Mouse (Mus musculus): ENCODE results near the gene Vsx1. TPM values are rescaled to one million over a fixed set of nuclear protein-coding genes. Genes with fewer than 3 reads are reported as not detected.

The Vsx1 gene
- total RNA-seq (2014; fragmentation: Nextera tagmentation) (not detected in 2 replicates), total RNA-seq (2017) (not detected in 2 replicates)

- ATAC-seq (replicated peaks; ENCODE audit: low FRiP score, low TSS enrichment, poor library complexity, severe bottlenecking), result no peak
Observed at GRCm38 (mm10) chr2:150689223-150689800, at the start of gene Vsx1. Gene Vsx1 (minus strand): TSS chr2:150689360.

GRCm38 (mm10) chr2:150737881-150738280, 48.7 kb upstream of the Vsx1 start:
- ATAC-seq (replicated peaks; ENCODE audit: low FRiP score, low TSS enrichment, poor library complexity, severe bottlenecking), result peak; percentile 38; the same call in 1 of the 2 replicates

- ATAC-seq (replicated peaks; ENCODE audit: low FRiP score, low TSS enrichment, poor library complexity, severe bottlenecking), result 0 out of 2 replicates have a peak, but pooled peaks have one; percentile 30
Observed at GRCm38 (mm10) chr2:150735756-150736576, 46.8 kb upstream of the Vsx1 start.

- ATAC-seq (replicated peaks; ENCODE audit: low FRiP score, low TSS enrichment, poor library complexity, severe bottlenecking), result no peak
Observed at GRCm38 (mm10) chr2:150712167-150712674, 23.1 kb upstream of the Vsx1 start.

- ATAC-seq (replicated peaks; ENCODE audit: low FRiP score, low TSS enrichment, poor library complexity, severe bottlenecking), result no peak
Observed at GRCm38 (mm10) chr2:150691481-150692170, 2.5 kb upstream of the Vsx1 start.

- ATAC-seq (replicated peaks; ENCODE audit: low FRiP score, low TSS enrichment, poor library complexity, severe bottlenecking), result no peak
Observed at GRCm38 (mm10) chr2:150690216-150690615, 1.1 kb upstream of the Vsx1 start.

GRCm38 (mm10) chr2:150688541-150689186, 496 bp downstream of the Vsx1 start:
- ATAC-seq (replicated peaks; ENCODE audit: low FRiP score, low TSS enrichment, poor library complexity, severe bottlenecking), result peak; percentile 13; the same call in 1 of the 2 replicates

GRCm38 (mm10) chr2:150687871-150688540, 1.2 kb downstream of the Vsx1 start:
- ATAC-seq (replicated peaks; ENCODE audit: low FRiP score, low TSS enrichment, poor library complexity, severe bottlenecking), result no peak

- ATAC-seq (replicated peaks; ENCODE audit: low FRiP score, low TSS enrichment, poor library complexity, severe bottlenecking), result no peak
Observed at GRCm38 (mm10) chr2:150685389-150685788, 3.8 kb downstream of the Vsx1 start.

GRCm38 (mm10) chr2:150684451-150684850, 4.7 kb downstream of the Vsx1 start:
- no peak for ATAC-seq (replicated peaks; ENCODE audit: low FRiP score, low TSS enrichment, poor library complexity, severe bottlenecking)

- peak; percentile 59 for ATAC-seq (replicated peaks; ENCODE audit: low FRiP score, low TSS enrichment, poor library complexity, severe bottlenecking)
Observed at GRCm38 (mm10) chr2:150681581-150681980, 7.6 kb downstream of the Vsx1 start.

GRCm38 (mm10) chr2:150678392-150678791, 10.8 kb downstream of the Vsx1 start:
- ATAC-seq (replicated peaks; ENCODE audit: low FRiP score, low TSS enrichment, poor library complexity, severe bottlenecking), result peak; percentile 59

GRCm38 (mm10) chr2:150675525-150675924, 13.6 kb downstream of the Vsx1 start:
- ATAC-seq (replicated peaks; ENCODE audit: low FRiP score, low TSS enrichment, poor library complexity, severe bottlenecking), result 0 out of 2 replicates have a peak, but pooled peaks have one; percentile 5

- ATAC-seq (replicated peaks; ENCODE audit: low FRiP score, low TSS enrichment, poor library complexity, severe bottlenecking), result peak; percentile 83
Observed at GRCm38 (mm10) chr2:150674900-150675299, 14.3 kb downstream of the Vsx1 start.

- no peak for ATAC-seq (replicated peaks; ENCODE audit: low FRiP score, low TSS enrichment, poor library complexity, severe bottlenecking)
Observed at GRCm38 (mm10) chr2:150673929-150674328, 15.2 kb downstream of the Vsx1 start.

GRCm38 (mm10) chr2:150671609-150672290, 17.4 kb downstream of the Vsx1 start:
- no peak for ATAC-seq (replicated peaks; ENCODE audit: low FRiP score, low TSS enrichment, poor library complexity, severe bottlenecking)

- ATAC-seq (replicated peaks; ENCODE audit: low FRiP score, low TSS enrichment, poor library complexity, severe bottlenecking), result no peak
Observed at GRCm38 (mm10) chr2:150670926-150671325, 18.2 kb downstream of the Vsx1 start.

- no peak for ATAC-seq (replicated peaks; ENCODE audit: low FRiP score, low TSS enrichment, poor library complexity, severe bottlenecking)
Observed at GRCm38 (mm10) chr2:150669454-150670045, 19.6 kb downstream of the Vsx1 start.

All from megakaryocyte-erythroid progenitor cell, adult 5-6 weeks (primary cell).